Mouse (Mus musculus): ENCODE results near the gene Tti1.

- no peak for TF ChIP-seq CTCF (IDR thresholded peaks at IDR 0.05)
- no peak for TF ChIP-seq EP300 (IDR thresholded peaks at IDR 0.05; ENCODE audit: insufficient read depth, low read depth, low read length)
- no peak for TF ChIP-seq POLR2A (IDR thresholded peaks at IDR 0.05; ENCODE audit: insufficient read depth, low read depth, low read length)
Observed at GRCm38 (mm10) chr2:157935444-157936171, 92.6 kb downstream of the Tti1 start.

All from heart, adult 2 months (tissue).